Mouse (Mus musculus) heart, embryonic 14.5 days (tissue): ENCODE measurements around the gene Grin3b. TPM values are rescaled to one million over a fixed set of nuclear protein-coding genes. Genes with fewer than 3 reads are reported as not detected.
A peak's percentile ranks its signal among the peaks of the same experiment; 100 is the strongest.

Source experiments
- ATAC-seq: fragments of 200-750 bp; cut with Nextera tagmentation; 2 replicates; pipeline ENCODE4 v1.8.0; 2017; ENCODE audit warnings: low read depth, moderate TSS enrichment; ENCODE audit not compliant: insufficient number of reproducible peaks, insufficient read depth, low FRiP score
- H3K27ac ChIP-seq, 2 experiments: fragments of 200-500 bp in 1 of 2; fragments of 300-500 bp in 1 of 2; sonication (generic) in 1 of 2; replicated peaks in 1 of 2; 2 replicates each; pipeline ENCODE4 v1.5.1; 2012 to 2014; ENCODE audit warnings: low read depth in 2 of 2, low read length in 2 of 2, control low read depth in 1 of 2, mild to moderate bottlenecking in 1 of 2, mixed read lengths in 1 of 2; ENCODE audit not compliant: control insufficient read depth in 1 of 2, insufficient read depth in 1 of 2
- H3K27me3 ChIP-seq: fragments of 300-500 bp; sonication (generic); 2 replicates; pipeline ENCODE4 v1.6.1; 2014; ENCODE audit warnings: mild to moderate bottlenecking, low read length, control low read depth; ENCODE audit not compliant: control insufficient read depth, insufficient read depth
- H3K36me3 ChIP-seq: fragments of 300-500 bp; sonication (generic); 2 replicates; pipeline ENCODE4 v1.6.1; 2014; ENCODE audit warnings: mild to moderate bottlenecking, control low read depth, low read length, mixed read lengths; ENCODE audit not compliant: control insufficient read depth, insufficient read depth
- H3K4me1 ChIP-seq, 2 experiments: fragments of 200-500 bp in 1 of 2; fragments of 300-500 bp in 1 of 2; sonication (generic) in 1 of 2; 2 replicates each; pipeline ENCODE4 v1.6.1; 2012 to 2014; ENCODE audit warnings: low read length in 2 of 2, control low read depth in 1 of 2, mixed read lengths in 1 of 2; ENCODE audit not compliant: control insufficient read depth in 2 of 2, insufficient read depth in 2 of 2
- H3K4me2 ChIP-seq: fragments of 300-500 bp; sonication (generic); 2 replicates; pipeline ENCODE4 v1.6.1; 2014; ENCODE audit warnings: mild to moderate bottlenecking, low read length
- H3K4me3 ChIP-seq, 2 experiments: fragments of 200-500 bp in 1 of 2; fragments of 300-500 bp in 1 of 2; sonication (generic) in 1 of 2; 2 replicates each; pipeline ENCODE4 v1.5.1; 2012 to 2014; ENCODE audit warnings: low read length in 2 of 2, mild to moderate bottlenecking in 2 of 2, control low read depth in 1 of 2, low read depth in 1 of 2, moderate library complexity in 1 of 2; ENCODE audit not compliant: control insufficient read depth in 1 of 2, insufficient read depth in 1 of 2
- H3K9ac ChIP-seq: fragments of 300-500 bp; sonication (generic); 2 replicates; pipeline ENCODE4 v1.6.1; 2014; ENCODE audit warnings: mild to moderate bottlenecking, low read length
- H3K9me3 ChIP-seq: fragments of 300-500 bp; sonication (generic); 2 replicates; pipeline ENCODE4 v1.6.1; 2016; ENCODE audit warnings: low read length, control low read depth; ENCODE audit not compliant: control insufficient read depth
- WGBS: fragments of 180-500 bp; shearing (Covaris S2); extraction: QIAGEN DNeasy Blood & Tissue Kit; methylation state at CpG from one replicate; pipeline ENCODE4 v1.1.7; 2014; 5-methylcytosine and 5-hydroxymethylcytosine counted together
- polyA plus RNA-seq: library from polyadenylated mRNA; unstranded; fragments of >200 nt; fragmentation: Nextera tagmentation; extraction: Ambion mirVana; gene quantifications from 2 replicates; pipeline ENCODE4 v1.2.1, GENCODE M21; 2014

Grin3b gene
- polyA plus RNA-seq, 1 experiment from 2014 or later: 0.18 TPM

DNA sequence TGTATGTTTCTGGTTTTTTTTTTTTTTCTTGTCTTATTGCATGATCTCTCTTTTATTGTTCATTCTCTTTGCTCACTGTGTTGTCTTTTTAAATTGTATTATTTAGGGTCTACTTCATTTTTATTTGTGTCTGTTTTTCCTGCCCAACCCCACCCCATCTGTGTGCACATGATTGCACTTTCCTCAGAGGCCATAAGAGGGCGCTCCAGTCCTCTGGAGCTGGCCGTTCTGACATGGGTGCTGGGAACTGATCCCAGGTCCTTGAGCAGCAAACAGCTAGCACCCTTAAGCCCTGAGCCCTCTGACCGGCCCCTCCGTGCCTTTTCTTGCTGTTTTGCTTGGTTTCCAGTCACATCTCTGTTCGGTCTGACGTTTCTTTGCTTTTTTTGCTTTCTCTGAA is 21.0 kb downstream of the Grin3b start:
- H3K36me3 ChIP-seq: peaks cover 49% of the 10 kb centered on the region
- H3K27ac ChIP-seq: no peak overlapping the region
- H3K9ac ChIP-seq: no peak overlapping the region
- H3K4me3 ChIP-seq: no peak overlapping the region
- H3K4me1 ChIP-seq: peaks cover 21 to 30% of the 10 kb centered on the region in 2 experiments
- H3K27me3 ChIP-seq: no peaks in the 10 kb centered on the region
- ATAC-seq: no peak
- 88% methylated on average over 6 of the region's 6 CpGs for whole genome bisulfite sequencing
- H3K9me3 ChIP-seq: no peaks in the 10 kb centered on the region; the same call in 1 of the 2 replicates
- H3K4me2 ChIP-seq: no peak overlapping the region

- 79% methylated on average over 16 of the region's 16 CpGs for WGBS
- no peaks in the 10 kb centered on the region; the same call in 1 of the 2 replicates for H3K9me3 ChIP-seq
- no peak overlapping the region for H3K4me3 ChIP-seq
- H3K27ac ChIP-seq: no peak overlapping the region
- H3K36me3 ChIP-seq: peaks cover 49% of the 10 kb centered on the region
- no peak overlapping the region for H3K4me2 ChIP-seq
- peaks cover 18% of the 10 kb centered on the region in 2 experiments for H3K4me1 ChIP-seq
- H3K27me3 ChIP-seq: no peaks in the 10 kb centered on the region
- H3K9ac ChIP-seq: no peak overlapping the region
- no peak for ATAC-seq
Observed at GRCm38 (mm10) chr10:79994397-79995115, 24.0 kb downstream of the Grin3b start.

- H3K4me2 ChIP-seq: no peak overlapping the region; the same call in 1 of the 2 replicates
- H3K9ac ChIP-seq: no peak overlapping the region
- H3K36me3 ChIP-seq: peaks cover 49% of the 10 kb centered on the region
- H3K27me3 ChIP-seq: no peaks in the 10 kb centered on the region
- H3K9me3 ChIP-seq: no peaks in the 10 kb centered on the region; the same call in 1 of the 2 replicates
- peaks cover 9 to 13% of the 10 kb centered on the region in 2 experiments; a peak in 3 of 4 replicates for H3K4me1 ChIP-seq
- no peak overlapping the region for H3K27ac ChIP-seq
- WGBS: 86% methylated on average over 1 of the region's 1 CpGs
- no peak overlapping the region for H3K4me3 ChIP-seq
- ATAC-seq: no peak
Observed at GRCm38 (mm10) chr10:79995636-79996035, 25.1 kb downstream of the Grin3b start.

GRCm38 (mm10) chr10:79996272-79997033 is 25.9 kb downstream of the Grin3b start, which contains the start of gene Abca7:
Gene Abca7 (plus strand): TSS chr10:79996494.
- Histone ChIP-seq H3K4me3 (peak within 1 kb of the TSS; percentile 53 to 73), H3K4me2 (peak within 1 kb of the TSS; percentile 80), H3K27me3 (0 out of 2 replicates have a peak, but pooled peaks cover 2% of the 10 kb centered on the region), H3K9ac (peak within 1 kb of the TSS; percentile 74), H3K9me3 (no peaks in the 10 kb centered on the region; the same call in 1 of the 2 replicates), H3K27ac (peak within 1 kb of the TSS; percentile 60 to 73), H3K4me1 (peaks cover 9 to 11% of the 10 kb centered on the region in 2 experiments; a peak in 3 of 4 replicates), H3K36me3 (peaks cover 41% of the 10 kb centered on the region)
- under 1% methylated on average over 34 of the region's 34 CpGs for WGBS
- peak; percentile 81 for ATAC-seq

- 1% methylated on average over 35 of the region's 35 CpGs for WGBS
- Histone ChIP-seq H3K4me2 (peak overlapping the region; percentile 80), H3K9ac (peak overlapping the region; percentile 74), H3K27me3 (peaks cover 9% of the 10 kb centered on the region; the same call in 1 of the 2 replicates), H3K36me3 (peaks cover 33% of the 10 kb centered on the region), H3K4me3 (peak overlapping the region; percentile 53 to 73), H3K4me1 (peaks cover 9 to 11% of the 10 kb centered on the region in 2 experiments; a peak in 3 of 4 replicates), H3K9me3 (no peaks in the 10 kb centered on the region), H3K27ac (peak overlapping the region in 1 of 2 experiments; percentile 73; a peak in 1 of 4 replicates)
- ATAC-seq: peak; percentile 25; the same call in 1 of the 2 replicates
Observed at GRCm38 (mm10) chr10:79997034-79997760, 26.7 kb downstream of the Grin3b start.

DNA sequence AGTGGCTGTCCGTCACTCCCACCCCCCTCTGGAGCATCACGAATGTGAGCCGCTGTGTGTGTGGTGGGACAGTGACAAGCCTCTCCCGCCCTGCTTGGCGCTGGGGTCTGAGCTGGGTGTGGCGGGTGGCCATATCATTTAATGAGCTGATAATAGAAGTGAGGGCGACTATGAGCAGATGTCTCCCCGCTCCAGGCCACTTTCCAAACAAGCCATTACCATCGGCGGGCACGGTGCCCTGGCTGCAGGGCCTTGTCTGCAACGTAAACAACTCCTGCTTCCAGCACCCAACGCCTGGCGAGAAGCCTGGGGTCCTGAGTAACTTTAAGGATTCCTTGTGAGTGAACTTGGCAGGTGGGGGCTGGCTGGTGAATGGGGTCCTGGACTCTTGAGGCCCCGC is 27.3 kb downstream of the Grin3b start:
- Histone ChIP-seq H3K27me3 (peaks cover 10% of the 10 kb centered on the region; the same call in 1 of the 2 replicates), H3K36me3 (peaks cover 27% of the 10 kb centered on the region), H3K4me3 (peak overlapping the region; percentile 53 to 73), H3K9me3 (no peaks in the 10 kb centered on the region), H3K4me2 (peak overlapping the region; percentile 80), H3K4me1 (peaks cover 11 to 14% of the 10 kb centered on the region in 2 experiments; a peak in 3 of 4 replicates), H3K27ac (no peak overlapping the region; a peak in 1 of 4 replicates), H3K9ac (peak overlapping the region; percentile 47)
- WGBS: 10% methylated on average over 15 of the region's 15 CpGs
- ATAC-seq: no peak

DNA sequence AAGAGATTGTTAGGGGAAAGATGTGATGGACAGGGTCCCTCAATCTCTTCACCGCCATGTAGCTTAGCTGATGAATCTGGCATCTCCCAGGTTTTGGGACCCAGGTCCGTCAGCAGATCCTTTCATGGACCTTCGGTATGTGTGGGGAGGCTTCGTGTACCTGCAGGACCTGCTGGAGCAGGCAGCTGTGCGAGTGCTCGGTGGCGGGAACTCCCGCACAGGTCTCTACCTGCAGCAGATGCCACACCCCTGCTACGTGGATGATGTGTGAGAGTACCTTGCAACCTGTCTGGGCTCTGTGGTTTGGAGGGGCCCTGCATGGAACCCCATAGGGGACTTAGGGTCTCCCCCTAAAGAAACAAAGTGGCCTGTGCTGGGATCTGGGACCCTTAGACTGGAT is 31.4 kb downstream of the Grin3b start:
- H3K9me3 ChIP-seq: no peaks in the 10 kb centered on the region
- no peak overlapping the region for H3K9ac ChIP-seq
- ATAC-seq: no peak
- 75% methylated on average over 9 of the region's 9 CpGs for WGBS
- H3K36me3 ChIP-seq: no peaks in the 10 kb centered on the region
- H3K27ac ChIP-seq: no peak overlapping the region
- H3K4me1 ChIP-seq: peaks cover 18 to 23% of the 10 kb centered on the region in 2 experiments
- H3K4me3 ChIP-seq: no peak overlapping the region
- H3K27me3 ChIP-seq: peaks cover 13% of the 10 kb centered on the region; the same call in 1 of the 2 replicates
- H3K4me2 ChIP-seq: no peak overlapping the region
